Mouse (Mus musculus): ENCODE results near the gene Kcnc4.
A peak's percentile ranks its signal among the peaks of the same experiment; 100 is the strongest.

Gene Kcnc4

DNA sequence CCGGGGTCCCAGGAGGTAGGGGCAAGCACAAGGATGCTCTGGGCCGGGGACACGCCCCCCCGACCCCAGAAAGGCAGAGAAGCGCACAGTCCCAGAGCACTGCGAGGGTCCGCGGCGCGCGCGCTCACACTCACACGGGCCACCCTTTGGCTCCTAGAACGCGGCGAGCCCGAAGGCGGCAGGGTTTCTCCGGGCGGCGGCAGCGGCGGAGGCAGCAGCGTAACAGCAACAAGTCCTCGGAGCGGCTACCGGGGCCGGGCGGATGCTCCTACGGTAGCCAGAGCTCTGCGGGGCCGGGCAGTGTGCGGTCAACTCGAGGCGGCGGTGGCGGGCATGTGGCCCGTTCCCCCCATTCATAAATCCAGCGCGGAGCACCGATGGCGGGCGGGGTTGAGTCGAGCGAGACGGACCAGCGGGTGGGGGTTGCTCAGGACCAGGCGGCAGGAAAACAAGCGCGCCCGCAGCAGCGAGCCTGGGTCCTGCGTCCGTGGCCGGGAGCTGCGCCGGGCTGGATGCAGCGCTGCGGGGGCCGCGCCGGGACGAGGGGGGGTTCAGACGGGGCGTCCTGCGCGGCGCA, at the start of gene Kcnc4:
Kcnc4 (minus strand) TSS at position 357 of the 577 bp plus-strand sequence.
- DNase-seq: no peak

DNA sequence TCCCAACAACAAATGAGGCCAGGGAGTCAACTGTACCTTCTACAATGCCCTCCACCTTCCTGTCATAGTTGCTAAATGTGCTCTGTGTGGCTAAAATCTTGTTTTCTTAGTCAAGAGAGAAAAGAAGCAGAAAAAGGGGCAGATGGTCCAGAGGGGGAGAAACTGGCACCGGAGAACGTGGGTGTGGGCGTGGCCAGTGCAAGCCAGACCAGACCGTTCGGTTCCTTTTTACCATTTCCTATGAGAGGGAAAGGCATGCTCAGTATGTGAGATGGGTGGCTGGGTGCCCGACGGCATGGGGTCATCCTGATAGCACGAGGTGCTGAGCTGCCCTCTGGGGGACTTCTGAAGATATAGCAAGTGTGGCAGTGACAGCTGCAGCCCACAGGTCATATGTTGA, 49.3 kb upstream of the Kcnc4 start:
- DNase-seq: no peak

DNA sequence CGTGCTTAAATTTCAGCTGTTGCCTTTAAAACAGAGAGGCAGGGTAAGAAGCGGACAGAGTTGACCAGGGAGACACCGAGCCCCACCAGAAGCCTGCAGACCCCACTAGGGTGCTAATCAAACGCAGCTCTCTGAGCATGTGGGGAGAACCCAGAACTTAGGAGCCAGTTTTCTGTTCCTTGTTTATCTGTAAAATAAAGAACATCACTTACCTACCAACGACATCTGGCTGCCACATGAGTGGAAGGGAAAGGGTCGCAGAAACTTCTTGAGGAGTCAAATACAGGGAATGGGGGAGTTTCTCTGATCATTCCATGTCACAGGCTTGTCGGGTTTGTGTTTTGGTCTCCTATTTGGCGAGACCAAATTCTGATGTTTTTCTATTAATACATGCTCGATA, 48.6 kb upstream of the Kcnc4 start:
- no peak for DNase-seq

DNA sequence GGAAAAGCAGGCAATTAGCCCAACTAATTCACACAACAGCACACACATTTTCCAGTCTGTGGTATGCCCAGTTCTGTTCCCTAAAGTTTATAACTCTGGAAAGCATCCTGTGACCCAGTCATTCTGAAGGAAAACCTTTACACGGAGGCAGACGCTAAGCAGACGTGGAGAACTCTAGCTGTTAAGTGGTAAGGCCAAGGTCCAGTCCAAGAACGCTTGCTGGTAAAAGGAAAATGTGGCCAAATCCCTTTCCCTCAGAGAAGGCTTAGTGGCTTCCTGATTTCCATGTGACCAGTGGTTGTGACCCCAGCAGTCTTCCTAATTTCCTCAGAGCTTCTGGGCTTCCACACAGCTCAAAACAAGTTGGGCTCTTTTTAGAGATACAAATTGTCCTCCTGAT, 47.2 kb upstream of the Kcnc4 start:
- no peak for DNase-seq

DNA sequence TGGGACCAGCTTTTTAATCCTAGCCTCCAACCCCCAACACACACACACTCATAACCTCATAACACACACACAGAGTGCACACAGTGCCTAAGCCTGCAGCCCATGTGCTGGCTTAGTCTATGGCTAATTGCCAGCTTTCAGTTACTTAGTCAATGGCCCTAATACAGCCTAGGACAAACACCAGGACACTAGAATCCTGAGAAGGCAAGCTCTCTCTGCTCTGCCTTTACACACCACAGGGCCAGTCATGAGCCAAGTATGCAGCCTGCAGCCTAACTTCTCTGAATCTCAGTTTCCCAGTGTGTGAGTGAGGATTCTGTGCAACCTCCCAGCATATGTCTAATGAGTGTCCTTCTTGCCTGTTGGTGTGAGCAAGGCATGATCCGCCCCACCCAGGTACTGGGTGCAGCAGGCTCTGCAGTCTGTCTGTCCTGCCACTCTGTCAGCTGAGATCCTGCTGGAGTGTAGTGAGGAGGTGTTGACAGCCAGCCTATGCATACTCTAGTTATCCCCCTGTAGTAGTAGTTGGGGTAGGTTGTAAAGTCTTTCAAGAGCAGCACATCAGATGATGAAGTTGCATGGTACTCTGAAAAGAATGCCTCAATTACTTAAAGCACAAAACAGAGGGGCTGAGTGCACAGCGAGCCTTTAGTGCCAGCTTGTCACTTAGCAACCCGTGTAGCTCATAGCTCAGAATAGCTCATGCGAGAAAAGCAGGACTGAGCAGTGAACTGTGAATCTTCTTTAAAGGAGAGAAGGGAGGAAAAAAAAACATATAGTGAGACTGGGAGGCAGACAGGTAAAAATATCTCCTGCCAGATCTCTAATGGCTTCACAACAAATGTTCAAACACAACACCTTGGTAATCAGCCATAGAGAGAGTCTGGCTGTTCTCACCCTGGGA, 46.4 kb upstream of the Kcnc4 start:
- no peak for DNase-seq

DNA sequence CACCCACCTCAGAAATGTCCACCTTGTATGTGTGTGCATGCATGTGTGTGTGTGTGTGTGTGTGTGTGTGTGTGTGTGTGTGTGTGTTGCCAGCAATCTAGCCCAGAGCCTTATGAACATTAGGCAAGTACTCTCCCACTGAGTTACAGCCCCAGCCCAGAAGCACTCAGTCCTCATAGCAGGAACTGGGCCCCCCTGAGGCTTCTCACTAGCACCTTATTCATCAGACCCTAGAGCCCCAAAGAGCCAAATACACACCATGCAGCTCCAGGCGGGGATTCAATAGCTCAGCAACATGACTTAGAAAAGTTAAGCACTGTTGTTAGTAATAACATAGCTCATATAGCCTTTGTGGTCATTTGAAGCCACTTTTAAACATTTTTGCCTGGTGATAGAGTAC, 45.2 kb upstream of the Kcnc4 start:
- no peak for DNase-seq

DNA sequence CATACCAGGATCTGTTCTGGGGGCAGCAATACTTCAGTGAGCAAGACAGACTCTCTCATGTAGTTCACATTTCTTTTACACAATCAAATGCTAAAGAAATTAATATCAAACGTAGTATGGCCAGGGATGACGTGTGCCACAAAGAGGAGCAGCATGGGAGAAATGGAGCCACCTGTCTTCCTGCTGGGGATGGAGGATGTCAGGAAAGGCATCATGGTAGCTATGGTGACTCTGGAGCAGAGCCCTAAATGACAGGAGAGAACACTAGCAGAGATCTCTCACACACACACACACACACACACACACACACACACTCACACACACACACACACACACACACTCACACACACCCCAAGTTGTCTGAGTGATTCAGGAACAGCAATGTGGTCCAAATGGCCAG, 44.4 kb upstream of the Kcnc4 start:
- DNase-seq: no peak

DNA sequence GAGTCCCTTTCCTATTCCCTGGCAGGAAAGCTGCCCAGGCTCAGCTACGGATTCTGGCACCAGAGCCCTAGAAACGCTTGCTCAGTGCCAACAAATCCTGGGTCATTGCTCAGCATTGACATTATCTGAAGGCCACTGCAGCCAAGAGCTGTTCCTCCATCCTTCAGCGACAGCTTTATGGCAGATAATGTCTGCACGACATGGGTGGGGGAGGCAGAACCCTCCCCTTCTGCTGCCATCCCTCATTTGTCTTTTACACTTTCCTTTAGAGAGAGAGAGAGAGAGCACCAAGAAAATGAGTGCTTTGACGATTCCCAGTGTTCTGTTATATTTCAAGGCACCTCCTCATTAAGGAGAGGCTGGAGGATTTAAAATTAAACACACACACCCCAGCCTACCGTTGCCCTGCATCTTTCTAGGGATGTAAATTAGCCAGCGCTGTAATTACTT, 42.4 kb upstream of the Kcnc4 start:
- no peak for DNase-seq

DNA sequence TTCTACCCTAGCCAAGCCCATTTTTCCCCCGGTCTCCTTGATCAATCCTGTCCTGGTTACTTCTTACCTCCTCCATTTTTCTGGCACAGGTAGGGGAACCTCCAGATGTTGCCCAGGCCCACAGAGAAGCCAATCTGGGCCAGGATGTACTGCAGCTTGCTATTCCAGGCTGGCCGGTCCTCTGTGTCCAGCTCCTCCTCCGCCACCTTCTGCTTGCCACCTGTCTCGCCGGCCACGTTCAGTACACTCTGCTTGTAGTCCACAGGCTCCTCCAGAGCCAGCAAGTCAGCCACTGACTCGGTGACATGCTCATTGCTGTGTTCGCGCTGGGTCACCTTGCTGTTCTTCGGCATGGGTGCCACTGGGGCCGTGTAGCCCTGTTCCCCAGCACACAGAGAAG, 40.9 kb upstream of the Kcnc4 start:
- no peak for DNase-seq

DNA sequence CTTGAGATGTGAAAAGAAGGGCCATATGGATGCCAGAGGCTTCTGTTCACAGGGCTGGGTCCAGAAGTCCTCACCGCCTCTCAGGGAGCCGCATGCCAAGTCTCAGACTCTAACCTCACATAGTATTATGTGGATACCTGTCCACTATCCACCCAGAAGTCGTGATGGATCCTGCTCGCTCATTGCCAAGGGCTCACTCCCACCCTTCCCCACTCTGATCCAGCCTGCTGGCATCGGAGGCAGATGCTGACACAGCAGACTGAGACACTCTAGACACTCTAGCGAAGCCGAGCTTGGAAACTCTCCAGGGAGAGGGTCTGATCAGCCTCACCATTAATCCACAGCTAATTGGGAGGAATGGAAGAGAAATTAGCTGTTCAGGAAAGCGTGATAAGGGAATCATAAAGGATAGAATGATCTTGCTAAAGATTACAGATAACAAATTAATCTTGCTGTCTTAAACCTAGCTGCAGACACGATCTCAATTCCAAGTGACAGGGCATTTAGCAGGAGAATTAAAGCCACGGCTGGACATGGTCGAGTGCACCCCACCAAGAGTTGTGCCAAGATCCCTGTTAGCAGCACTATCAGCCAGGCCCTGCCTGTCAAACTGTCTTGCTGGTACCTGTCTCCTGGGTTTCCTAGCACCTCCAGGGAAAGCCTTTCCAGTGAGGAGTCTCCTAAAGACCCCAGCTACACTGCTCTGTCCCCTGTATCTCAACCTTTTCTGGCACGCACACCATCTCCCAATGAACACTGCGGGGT, 36.9 kb upstream of the Kcnc4 start:
- no peak for DNase-seq

DNA sequence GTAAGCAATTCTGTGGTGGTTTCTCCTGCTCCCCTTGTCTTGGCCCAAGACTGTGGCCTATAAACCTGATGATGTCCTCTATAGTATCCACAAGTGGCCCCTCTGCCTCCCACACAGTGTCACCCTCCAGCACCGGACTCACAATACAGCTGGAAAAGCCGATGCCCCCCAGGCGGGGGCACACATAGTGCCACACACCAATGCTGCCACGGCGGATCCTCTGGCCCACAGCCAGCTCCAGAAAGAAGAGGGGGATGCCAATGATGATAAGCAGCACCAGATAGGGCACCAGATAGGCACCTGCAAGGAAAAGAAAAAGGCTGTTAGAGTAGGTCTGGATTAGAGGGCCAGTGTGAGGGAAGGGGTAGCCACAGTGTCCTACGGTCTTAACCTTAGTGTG, 36.2 kb upstream of the Kcnc4 start:
- DNase-seq: no peak

DNA sequence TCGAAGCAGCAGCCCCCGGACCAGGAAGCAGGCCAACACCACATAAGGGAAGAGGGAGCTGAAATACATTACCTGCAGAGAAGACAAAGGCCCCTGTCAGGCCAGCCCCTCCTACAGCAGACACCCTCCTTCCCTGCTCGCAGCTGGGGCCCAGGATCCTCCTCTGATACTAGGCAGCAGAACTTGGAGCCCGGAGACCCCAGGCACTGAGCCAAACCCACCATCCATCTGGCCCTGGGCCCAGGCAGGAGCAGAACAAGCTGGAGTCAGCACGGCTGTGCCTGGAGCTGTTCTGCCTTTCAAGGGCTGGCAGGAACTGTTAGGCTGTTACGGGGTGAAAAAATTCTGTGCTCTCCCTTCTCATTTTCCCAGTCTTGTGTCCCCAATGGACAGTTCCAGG, 32.1 kb upstream of the Kcnc4 start:
- no peak for DNase-seq

DNA sequence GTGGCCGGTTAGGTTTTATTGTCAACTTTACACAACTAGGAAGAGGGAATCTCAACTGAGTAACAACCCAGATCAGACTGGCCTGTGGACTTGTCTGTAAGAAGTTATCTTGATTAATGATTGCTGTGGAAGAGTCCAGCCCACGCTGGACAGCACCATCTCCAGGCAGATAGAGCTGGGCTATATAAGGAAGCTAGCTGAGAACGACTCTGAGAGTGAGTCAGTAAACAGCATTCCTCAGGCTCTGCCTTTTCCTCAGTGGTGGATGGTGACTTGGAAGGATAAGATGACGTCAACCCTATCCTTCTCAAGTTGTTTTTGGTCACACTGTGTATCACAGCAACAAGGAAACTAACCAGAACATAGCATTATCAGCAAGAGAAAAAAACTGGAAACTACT, 29.3 kb upstream of the Kcnc4 start:
- no peak for DNase-seq

DNA sequence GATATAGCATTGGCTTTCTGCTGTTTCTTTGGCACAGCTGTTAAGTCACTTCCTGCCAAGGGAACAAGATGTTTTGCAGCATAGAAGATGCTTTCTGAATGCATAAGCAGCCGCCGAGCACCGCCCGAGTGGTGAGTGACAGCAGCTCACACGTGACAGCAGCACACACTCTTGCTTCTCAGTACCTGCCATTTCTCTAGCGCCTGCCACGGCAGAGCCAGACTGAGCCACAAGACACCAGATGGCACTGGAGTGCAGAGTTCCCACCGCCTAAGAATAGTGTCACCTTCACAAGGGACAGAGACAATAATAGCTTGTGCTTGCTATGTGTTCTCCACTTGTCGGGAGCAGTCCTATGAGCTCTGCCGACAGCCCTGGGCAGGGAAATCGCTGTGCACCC, 23.9 kb upstream of the Kcnc4 start:
- no peak for DNase-seq

DNA sequence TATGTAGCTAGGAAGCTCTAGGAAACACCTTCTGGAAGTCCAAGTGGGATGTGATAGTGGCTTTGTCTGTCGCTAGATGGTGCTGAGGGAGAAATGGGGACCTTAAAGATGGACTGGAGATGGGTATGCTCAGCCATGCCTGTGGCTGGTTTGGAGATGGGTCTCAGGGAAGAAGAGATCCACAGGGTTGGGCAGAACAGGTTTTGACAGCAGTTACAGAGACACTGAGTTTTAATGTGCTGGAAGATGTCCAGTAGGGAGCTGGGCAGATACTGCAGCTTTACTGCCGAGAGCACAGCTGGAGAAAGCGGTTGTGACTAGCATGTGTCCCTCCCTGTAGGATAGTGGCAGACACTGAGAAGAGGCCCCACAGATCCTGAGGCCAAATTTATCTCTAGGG, 21.3 kb upstream of the Kcnc4 start:
- no peak for DNase-seq

DNA sequence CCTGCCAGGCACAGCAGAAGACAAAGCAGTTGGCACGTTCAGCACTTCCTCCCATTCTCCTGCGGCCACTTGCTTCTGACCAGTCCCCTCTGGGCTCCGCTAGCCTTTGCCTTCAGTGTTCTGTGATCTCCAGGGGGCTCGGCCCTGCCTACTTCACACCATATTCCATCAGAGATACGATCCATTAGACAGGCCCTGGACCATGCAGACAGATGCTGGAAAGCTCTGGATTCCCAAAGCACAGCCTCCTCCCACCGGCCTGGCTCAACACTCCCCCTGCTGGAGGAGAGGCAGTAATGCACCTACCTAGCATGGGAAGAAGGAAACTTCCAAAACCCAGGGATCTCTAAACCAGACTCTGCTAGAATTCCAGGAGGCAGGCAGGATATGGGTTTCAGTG, 12.8 kb upstream of the Kcnc4 start:
- DNase-seq: no peak

DNA sequence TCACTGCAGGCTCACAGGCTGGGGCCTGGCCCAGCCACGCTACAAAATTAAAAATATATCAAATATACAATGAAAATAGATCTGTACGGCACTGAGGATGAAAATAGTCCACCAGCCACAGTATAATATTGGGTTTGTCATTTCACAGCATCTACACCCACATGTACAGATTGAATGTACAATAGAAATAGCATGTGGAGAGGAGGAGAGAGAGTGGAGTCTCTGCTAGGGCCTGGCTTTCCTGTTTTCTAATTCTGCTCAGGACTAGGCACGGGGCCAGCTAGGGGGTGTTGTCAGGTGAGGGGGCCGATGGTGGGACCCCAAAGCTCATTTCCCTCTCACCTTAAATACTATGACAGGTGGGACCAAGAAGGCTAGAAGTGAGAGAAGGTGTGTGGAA, 9.7 kb upstream of the Kcnc4 start:
- DNase-seq: no peak

DNA sequence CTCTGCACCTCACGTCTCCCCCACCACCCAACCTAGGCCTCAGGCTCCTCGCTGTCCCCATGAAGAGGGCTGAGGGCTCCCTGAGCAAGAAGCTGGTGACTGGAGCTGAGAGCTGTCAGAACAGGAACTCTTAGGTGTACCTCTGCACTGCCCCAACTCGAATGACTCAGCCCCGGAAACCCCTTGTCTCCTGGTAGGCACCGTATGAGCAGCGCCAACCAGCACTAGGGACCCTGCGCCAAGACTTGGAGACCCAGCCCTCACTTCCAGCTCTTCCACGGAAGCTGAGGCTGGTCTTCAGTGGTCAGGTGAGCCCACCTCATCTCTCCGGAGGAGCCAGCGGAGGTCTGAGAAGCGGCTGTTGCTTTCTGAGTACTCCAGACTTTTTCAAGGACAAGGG, 8.8 kb upstream of the Kcnc4 start:
- DNase-seq: no peak

DNA sequence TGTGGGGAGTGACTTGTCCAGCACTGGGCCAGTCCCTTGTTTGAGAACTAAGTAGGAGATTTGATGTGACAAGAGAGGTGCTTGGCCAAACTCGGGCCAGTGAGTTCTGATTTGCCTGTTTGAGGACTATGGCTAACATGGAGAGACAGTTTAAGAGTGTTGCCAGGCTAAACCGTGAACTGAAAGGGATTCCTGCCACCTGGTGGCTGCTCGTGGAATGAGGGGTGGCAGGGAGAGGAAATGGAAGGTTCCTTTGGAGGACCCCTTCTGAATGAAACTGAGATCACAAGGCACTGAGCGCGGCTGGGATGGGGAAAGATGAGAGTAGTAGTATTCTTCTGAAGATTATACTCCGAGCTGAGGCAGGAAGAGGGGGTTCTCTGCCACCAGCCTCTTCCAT, 7.2 kb upstream of the Kcnc4 start:
- DNase-seq: peak; percentile 16 to 25

DNA sequence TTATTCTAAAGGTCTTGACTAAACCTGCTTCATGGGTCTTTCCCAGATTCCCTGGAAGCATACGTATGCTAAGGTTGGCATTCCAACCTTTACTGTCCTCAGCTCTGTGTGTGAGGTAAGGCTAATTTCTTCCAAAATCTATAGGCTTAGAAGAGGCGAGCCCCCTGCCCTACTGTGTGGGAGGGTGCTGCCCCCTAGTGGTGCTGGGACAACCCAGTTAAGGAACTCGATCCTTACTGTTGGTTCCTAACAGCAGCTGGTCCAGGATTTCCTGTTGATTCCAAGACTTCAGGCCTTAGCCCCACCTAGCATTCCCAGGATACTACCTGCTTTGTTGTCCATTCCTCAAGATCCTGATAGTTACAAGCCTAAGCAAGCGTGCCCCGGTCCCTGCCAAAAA, 2.8 kb upstream of the Kcnc4 start:
- DNase-seq: no peak

DNA sequence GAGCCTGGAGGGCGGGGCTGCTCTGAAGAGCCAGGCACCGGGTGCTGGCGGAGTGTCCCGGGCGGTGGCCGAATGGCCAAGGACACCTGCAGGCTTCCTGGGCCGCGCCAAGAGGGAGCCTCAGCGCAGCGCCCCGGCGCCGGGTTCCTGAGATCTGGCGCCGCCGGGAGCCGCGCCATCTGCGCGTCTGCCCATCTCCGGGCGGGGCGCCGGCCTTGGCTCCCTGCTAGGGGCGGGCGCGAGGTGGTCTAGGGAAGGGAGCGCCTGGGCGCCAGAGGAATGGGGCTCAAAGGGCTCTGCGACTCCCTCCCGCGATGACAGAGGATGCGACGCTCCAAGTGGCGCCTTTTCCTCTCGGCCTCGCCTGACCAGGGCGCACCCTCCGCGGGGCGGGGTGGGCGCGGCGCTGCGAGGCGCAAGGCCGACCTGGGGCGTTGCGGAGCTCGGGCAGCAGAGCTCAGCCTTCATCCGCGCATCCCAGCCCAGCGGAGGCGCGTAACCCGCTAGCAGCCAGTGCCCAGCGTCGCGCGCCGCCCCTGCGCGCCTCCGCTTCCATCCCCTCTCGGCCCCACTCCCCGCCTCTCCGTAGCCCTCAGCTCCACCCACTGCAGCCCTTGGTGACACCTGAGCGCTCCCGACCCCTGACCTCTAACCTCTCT, 550 bp upstream of the Kcnc4 start:
- no peak for DNase-seq

DNA sequence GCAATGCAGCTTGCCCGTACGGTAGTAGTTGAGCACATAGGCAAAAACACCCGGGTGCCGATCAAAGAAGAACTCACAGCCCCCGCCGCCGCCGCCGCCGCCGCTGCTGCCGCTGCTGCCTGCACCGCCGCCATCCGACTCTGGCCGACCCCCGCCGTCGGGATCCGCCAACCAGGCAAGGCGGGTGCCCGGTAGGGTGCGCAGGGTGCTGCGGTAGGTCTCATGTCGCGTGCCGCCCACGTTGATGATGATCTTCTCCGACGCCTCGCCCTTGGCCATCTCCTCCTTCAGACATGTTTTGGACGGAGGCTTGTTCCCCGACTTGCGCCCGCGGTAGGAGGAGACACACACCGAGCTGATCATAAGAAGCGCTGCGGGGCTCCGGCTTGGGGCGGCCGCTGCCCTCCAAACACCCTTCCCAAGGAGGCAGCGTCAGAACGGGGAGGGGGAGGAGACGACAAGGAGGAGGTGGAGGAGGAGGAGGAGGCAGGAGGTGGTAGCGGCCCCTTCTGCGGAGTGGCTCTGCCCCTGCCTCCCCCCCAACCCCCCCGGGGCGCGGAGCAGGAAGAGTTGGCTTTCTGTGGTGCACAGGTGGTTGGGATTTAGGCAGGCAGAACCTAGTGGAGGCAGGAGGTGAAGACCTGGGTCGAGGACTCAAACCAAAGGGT, 690 bp downstream of the Kcnc4 start:
- DNase-seq: no peak

DNA sequence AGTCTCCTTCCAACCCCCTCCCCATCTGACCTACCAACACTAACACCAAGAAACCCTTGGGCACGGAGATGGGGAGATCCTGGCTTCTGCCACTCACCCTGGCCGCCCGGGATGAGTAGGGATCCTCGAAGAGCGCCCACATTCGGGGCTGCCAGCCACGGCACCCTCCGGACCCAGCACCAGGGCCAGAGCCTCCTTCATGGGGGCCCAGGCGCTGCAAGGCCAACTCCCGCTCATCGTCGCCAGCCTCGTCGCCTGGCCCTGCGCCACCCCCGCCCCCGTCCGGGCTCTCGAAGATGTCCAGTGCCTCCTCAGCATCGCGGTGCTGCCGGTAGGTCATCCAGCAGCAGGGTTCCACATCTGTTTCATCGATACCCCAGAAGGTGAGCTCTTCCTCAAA, 1.2 kb downstream of the Kcnc4 start:
- DNase-seq: no peak
